Mouse (Mus musculus): Measurements from ENCODE around the gene Lca5. TPM values are rescaled to one million over a fixed set of nuclear protein-coding genes. Genes with fewer than 3 reads are reported as not detected.

Gene Lca5
- 1 to 10 TPM; 4.1 to 5.6 TPM for total RNA-seq (2021)
- 0.23 and 0.33 TPM in 2 replicates for polyA plus RNA-seq (2012; rRNA removed)
- long read RNA-seq, partial matches to known transcripts: 1 of 1 reads
- long read RNA-seq, other reads (novel, unspliced or antisense): 0 of 1 reads

DNA sequence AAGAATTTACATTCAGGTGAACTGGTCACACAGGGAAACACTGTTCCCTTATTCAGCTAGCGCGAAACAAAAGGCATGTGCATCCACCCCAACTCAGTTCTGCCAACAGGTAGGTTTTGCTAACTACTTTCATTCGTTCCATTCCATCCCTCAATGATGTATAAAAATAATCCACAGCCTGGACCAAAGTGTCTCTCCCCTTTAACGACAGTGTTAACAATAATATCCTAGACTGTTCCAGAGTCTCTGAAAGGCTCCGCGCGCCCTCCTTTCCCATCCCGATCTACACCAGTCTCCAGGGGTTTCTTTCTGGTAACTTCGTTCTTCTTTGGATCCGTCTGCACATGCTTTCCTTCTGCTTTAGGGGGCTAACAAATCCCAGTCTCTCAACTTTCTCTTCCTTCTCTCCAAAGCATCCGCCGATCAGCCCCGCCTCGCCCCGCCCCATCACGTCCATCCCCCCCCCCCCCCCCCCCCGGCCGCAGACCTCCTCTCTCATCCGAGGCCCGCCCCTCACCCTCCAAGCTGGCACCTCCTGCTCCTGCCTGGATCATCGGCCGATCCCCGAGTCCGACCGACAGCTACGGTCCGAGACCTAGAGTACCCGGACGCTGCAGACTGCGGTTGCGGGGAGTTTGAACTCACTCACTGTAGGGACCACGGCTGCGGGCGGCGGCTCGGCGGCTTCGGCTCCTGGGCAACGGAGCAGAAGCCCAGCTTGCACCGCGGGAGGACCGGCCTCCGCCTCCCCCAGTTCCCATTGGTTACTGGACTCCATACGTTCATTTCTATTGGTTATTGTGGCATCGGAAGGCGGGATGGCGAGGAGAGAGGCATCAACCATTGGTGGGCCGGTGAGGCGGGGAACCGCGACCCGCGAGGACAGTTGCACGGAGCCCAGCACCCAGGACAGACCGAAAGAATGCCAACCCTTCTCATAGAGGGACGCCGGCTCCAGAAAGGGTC lies at the start of gene Lca5:
Gene Lca5, minus strand, starts transcription at position 736 of the 966 bp plus-strand sequence.
- peak; percentile 97 for DNase-seq

GRCm38 (mm10) chr9:83488491-83489210 lies 47.7 kb upstream of the Lca5 start:
- no peak for DNase-seq

DNA sequence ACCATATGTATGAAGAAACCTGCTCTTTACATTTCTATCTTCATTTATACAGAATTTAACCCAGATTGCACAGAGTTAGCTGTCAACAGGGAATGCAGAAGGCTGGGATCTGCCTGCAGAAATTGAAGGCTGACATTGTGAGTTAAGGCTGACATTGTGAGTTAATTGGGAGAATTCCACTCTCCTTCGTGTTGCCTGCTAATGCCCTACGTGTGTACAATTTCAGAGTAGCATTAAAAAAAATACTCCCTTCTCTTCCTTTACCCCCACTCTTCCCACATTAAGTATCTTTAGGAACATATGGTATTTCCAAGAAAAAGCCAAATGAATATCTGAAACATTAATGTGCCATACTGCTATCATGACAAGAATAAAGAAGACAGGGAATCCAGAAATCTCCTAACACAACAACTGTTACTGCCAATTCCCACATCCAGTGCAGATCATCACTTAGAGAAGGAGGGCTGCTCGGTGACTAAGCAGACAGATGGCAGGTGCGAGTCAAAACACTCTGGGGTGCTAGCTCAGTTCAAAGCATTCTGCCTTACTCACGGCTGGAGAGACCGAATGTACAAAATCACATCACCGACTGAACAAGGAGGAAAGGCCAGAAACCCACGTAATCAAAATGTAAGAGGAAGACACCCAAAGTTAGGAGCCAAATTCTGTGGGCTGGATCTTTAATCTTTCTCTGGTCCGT lies 47.0 kb upstream of the Lca5 start:
- no peak for DNase-seq

GRCm38 (mm10) chr9:83485966-83486365 lies 45.0 kb upstream of the Lca5 start:
- peak; percentile 78 for DNase-seq

DNA sequence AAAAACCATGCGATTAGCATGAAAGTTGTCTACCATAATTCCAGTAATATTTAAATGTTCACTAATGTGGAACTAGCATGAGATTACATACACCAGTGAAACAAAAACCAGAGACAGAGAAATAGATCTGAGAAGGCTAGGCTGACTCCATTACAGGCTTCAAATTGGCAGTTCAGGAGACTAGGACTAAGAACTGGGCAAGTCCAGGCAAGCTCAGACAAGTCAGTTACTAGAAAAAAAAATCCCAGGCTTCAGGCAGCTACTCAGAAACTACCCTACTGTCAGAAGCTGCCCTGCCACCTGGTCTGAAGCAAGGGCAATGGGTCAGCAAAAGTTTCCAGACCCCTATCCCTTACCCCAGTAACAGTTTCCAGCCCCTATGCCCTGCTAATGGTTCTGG lies 44.4 kb upstream of the Lca5 start:
- DNase-seq: no peak

- DNase-seq: peak; percentile 19
Measured at GRCm38 (mm10) chr9:83483419-83483818, 42.5 kb upstream of the Lca5 start.

DNA sequence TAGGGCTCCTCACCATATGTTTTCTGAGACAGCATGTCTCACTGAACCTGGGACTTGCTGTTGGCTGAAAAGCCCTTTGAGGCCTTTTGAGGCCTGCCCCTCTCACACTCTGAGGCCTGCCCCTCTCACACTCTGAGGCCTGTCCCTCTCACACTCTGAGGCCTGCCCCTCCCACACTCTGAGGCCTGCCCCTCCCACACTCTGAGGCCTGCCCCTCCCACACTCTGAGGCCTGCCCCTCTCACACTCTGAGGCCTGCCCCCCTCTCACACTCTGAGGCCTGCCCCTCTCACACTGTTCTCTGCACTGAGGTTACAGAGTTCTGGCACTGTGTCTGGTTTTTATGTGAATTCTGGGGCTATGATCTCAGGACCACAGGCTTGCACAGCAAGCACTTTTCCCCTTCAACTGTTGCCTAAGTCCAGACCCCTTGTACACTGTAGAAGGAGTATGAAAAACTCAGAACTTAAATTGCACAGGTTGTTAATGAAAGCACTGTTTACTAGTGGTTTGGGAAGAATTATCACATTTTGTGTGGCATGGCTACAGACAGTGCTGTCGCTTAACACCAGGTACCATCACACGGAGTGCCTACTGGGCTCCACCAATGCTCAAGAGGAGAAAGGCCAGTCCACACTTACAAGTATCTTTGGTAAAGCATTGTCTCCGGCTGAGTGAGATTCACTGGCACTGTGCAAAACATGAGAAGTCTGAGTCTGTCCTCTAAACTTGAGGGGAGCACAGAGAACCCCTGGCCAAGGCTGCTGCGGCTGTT lies 41.4 kb upstream of the Lca5 start:
- no peak for DNase-seq

DNA sequence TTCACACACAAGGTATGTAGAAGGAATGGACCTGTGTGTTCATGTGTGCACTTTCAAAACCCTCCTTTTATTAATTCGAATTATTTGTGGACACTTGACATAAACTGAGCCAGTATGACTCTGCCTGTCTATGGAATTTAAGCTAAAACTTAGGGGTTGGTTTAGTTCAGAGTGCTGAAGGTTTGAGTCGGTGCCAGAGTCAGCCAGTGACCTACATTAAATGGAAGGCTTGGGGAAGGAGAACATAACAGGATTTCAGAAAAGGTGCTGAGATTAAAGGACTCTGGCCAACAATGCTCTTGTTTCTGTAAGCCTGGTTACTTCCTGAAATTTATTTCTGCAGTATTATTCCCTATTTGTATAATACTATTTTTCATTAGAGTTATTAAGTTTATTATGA lies 28.9 kb upstream of the Lca5 start:
- no peak for DNase-seq

DNA sequence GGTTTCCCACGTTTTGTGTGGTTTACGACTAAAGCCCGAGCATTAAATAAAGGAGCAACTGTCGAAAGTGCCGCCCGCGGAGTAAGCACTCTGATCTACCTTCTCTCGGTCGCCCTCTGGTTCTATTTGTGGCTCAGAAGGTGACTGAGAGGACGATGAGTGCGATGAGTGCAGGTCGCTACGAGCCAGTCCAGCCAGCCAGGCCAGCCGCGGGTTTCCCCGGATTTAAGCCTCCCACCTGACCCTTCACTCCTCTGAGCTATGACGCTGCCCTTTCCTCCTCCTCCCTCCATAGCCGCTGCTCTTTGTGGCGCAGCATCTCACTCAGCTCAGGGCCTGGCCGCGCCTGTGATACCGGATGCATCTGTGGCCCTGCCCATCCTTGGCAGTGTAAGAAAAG lies 6.8 kb upstream of the Lca5 start:
- peak; percentile 69 for DNase-seq

- DNase-seq: no peak
Measured at GRCm38 (mm10) chr9:83447176-83447575, 6.2 kb upstream of the Lca5 start.

GRCm38 (mm10) chr9:83437621-83438020 lies 3.3 kb downstream of the Lca5 start:
- no peak for DNase-seq

- no peak for DNase-seq
Measured at GRCm38 (mm10) chr9:83434489-83434888, 6.4 kb downstream of the Lca5 start.

- DNase-seq: peak; percentile 14
Measured at GRCm38 (mm10) chr9:83433661-83434060, 7.3 kb downstream of the Lca5 start.

GRCm38 (mm10) chr9:83427926-83428325 lies 13.0 kb downstream of the Lca5 start:
- no peak for DNase-seq

- no peak for DNase-seq
Measured at GRCm38 (mm10) chr9:83418965-83419364, 22.0 kb downstream of the Lca5 start.

DNA sequence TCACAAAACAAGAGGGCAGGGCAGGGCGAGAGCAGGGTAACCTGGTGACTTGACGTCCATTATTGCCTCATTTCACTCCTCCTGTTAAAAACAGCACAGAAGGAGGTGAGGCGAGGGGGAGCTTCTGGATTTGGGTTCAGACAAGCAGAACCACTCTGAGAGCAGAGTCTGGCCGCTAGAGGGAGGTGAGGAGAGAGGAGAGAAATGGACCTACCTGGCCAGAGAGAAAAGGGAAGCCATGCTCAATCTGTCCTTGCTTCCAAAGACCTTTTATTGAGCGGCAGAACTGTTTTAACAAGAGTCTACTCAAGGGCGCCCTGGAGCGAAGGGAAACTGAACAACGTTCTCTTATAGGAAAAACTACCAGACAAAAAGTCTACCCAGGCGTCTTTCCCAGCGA lies 27.9 kb downstream of the Lca5 start:
- DNase-seq: peak; percentile 34

GRCm38 (mm10) chr9:83405150-83405549 lies 35.8 kb downstream of the Lca5 start:
- DNase-seq: no peak

GRCm38 (mm10) chr9:83400783-83401182 lies 40.1 kb downstream of the Lca5 start:
- no peak for DNase-seq

GRCm38 (mm10) chr9:83399414-83399813 lies 41.5 kb downstream of the Lca5 start:
- DNase-seq: no peak

DNA sequence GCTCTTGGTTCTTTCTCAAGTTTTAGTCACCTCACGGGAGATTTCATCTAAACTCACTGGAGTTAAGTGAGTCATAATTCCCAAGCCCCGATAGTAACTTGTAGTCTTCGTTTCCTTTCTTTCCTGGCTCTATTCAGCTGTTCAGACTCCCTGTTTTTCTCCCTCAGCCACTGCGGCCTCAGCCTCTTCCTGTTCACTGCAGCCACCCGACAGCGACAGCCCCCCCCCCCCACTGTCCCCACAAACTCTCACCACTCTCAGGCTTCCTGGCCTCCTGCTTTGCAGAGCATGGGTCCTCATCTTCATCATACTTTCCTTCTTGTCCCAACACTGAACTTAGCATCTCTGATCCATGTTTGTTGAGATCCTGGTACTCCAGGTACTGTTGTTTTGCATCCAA lies 42.7 kb downstream of the Lca5 start:
- no peak for DNase-seq

DNA sequence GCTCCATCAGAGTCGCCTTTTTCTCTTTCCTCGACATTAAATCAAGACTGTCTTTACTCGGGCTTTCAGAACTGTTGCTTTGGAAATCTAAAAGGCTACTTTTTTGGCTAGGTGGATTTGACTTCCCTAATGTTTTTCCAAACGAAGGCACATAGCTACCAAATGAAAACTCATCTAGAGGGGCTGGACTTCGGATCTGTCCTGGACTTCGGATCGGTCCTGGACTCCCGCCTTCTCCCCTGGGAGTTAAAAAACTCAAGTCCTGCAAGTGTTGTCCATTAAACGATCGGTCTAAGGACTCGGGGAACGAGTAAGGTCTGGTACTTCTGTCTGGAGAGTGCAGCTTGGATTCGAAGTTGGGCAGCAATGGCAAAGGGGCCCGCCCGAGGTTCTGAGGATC lies 45.5 kb downstream of the Lca5 start:
- no peak for DNase-seq

DNA sequence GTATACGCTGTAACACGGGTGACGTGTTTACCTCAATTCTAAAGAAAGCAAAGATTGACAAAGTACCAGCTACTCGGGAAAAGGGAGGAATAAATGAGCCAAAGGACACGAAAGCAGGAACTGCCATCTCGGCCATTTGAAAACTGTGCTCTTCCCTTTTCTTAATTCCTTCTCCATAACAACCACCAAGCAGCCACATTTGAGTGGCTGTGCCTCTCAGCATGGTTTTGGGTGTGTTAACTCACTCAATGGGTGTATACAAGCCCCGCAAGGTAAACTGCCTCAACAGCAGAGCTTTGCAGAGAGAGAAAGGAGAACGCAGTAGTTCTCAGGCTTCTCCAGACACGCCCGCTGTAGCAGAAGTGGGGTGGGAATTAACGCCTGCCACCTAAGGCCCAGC lies 48.9 kb downstream of the Lca5 start:
- no peak for DNase-seq
